Mouse (Mus musculus): Measurements from ENCODE around the gene Paip2b. TPM values are rescaled to one million over a fixed set of nuclear protein-coding genes. Genes with fewer than 3 reads are reported as not detected.
"Not testable (repeated sequence)": the region's sequence is repeated elsewhere in the genome, so short reads cannot be mapped to it uniquely, and the experiment has no call there.

Paip2b gene
- polyA plus RNA-seq, 1 experiment from 2014 or later = 26.1 TPM

DNA sequence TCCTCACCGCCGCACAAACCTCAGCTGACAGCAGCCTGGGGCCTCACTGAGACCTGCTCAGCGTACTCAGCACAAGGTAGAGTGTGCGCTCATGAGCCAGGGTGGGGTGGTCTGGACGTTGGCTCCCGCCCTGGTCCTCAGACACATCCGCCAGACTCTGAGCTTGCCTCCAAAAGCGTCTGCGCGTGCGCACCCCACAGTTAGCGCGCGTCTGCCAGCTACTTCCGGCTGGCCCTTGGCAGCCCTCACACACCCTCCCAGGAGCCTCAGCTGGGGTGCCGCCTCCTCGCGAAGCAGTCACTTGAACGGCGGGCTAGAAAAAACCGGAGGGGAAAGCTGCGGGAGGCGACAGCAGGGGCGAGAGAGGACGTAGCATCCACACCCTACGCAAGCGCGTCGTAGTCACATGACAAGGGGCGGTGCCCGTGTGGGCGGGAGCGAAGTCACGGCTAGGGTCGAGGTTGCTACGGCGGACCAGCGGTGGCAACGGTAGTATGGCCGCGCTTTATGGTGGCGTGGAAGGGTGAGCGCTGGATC lies 36.7 kb downstream of the Paip2b start, which contains the start of gene Nagk:
Gene Nagk, plus strand, starts transcription at position 223 of the 537 bp plus-strand sequence.
- peak within 1 kb of the TSS; percentile 95 for H3K27ac ChIP-seq (replicated peaks)
- peak; percentile 96 for ATAC-seq (ENCODE audit: low FRiP score, low read depth)
- H3K4me2 ChIP-seq = peak within 1 kb of the TSS; percentile 84
- no peaks in the 10 kb centered on the region for H3K27me3 ChIP-seq
- peaks cover 20% of the 10 kb centered on the region for H3K4me1 ChIP-seq (replicated peaks)
- H3K4me3 ChIP-seq = peak within 1 kb of the TSS; percentile 81
- WGBS = under 1% methylated on average over 43 of the region's 43 CpGs
- peak within 1 kb of the TSS; percentile 93 for H3K9ac ChIP-seq
- no peaks in the 10 kb centered on the region for H3K9me3 ChIP-seq
- H3K36me3 ChIP-seq = 0 out of 2 replicates have a peak, but pooled peaks cover 3% of the 10 kb centered on the region

DNA sequence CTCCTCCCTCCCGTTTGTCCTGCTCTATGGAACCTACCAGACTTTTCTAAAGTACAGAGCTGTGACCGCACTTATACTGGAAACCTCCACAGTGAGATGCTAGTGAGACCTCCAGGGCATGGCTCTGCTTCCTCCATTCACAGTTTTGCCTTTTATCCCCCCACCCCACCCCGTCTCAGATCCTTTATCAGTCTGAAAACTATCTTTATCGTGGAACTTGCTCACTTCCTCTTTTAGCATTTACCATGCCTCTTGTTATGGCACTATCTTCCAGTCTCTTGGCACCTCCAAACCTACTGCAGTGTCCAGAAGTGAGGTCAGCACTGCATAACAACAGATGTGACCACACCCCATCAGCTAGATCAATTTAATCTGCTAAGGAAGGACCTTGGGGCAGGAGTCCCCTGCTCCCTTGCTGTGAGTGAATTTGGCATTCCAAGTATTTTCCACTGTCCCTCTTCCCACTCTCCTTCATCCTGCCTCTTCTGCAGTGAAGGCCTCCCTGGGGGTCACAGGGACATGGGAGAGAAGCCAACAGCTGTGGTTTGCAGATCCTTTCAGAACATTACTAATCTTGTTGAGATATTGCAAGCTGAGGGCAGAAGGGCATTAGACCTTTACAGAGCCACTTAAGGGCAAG lies 40.2 kb downstream of the Paip2b start:
- no peaks in the 10 kb centered on the region for H3K9me3 ChIP-seq
- no peak for ATAC-seq (ENCODE audit: low FRiP score, low read depth)

DNA sequence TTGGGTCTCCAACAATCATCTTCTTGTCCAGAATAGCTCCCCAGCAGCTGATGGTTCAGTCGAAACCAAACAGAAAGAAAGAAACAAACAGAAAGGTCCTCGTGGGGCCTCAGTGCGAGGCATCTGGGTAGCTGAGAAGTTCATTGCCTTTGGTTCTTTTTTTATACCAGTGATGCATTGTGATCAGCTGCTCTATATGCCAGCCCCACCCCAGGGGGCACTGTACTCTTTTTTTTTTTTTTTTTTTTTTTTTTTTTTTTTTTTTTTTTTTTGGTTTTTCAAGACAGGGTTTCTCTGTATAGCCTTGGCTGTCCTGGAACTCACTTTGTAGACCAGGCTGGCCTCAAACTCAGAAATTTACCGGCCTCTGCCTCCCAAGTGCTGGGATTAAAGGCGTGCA lies 41.0 kb downstream of the Paip2b start:
- H3K4me2 ChIP-seq; H3K9me3 ChIP-seq; H3K4me3 ChIP-seq; H3K4me1 ChIP-seq (replicated peaks); H3K27ac ChIP-seq (replicated peaks); H3K27me3 ChIP-seq; H3K36me3 ChIP-seq; H3K9ac ChIP-seq; ATAC-seq (ENCODE audit: low FRiP score, low read depth): not testable (repeated sequence)
- WGBS = 80% methylated on average over 5 of the region's 5 CpGs

More for the DNA sequence above, 40.2 kb downstream of the Paip2b start:
- peaks cover 15% of the 10 kb centered on the region for H3K4me1 ChIP-seq (replicated peaks)
- 78% methylated on average over 4 of the region's 4 CpGs for WGBS
- H3K4me3 ChIP-seq = no peak overlapping the region
- H3K4me2 ChIP-seq = no peak overlapping the region
- H3K27me3 ChIP-seq = no peaks in the 10 kb centered on the region
- no peaks in the 10 kb centered on the region for H3K36me3 ChIP-seq
- H3K9ac ChIP-seq = no peak overlapping the region
- no peak overlapping the region for H3K27ac ChIP-seq (replicated peaks)

DNA sequence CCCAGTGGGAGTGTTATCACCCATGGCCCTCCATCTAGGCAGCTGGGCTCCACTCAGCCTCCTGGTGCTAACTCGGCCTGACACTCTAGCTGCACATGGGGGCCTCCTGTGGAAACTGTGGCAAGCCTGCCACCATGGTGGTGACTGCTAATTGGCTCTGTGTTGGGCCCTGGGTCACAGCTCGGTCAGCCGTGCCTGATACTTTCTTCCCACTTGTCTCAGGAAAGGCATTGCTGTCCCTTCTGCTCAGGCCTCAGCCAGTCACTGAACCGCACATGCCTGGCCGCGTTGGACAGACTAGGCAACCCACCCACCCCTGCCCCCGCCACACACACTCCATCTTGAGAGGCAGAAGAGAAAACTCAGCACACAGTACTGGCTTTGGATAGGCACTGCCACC lies 43.0 kb downstream of the Paip2b start:
- H3K9ac ChIP-seq = no peak overlapping the region

DNA sequence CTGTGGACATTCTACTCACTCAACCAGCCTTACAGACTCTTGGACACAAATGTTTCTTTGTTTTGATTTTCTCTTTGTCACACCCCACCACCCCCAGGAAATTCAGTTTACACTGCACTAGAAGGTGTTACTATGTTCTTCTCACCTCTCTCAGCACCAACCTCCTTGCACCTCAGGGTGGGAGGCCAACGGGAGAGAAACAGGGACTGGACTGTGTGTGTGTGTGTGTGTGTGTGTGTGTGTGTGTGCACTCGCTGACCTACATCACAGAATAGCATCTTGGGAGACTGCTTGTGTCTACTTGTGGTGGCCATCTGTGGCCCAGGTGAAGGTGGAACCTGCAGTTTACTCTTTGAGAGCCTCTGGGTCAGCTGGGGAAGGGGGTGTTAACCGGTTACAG lies 45.1 kb downstream of the Paip2b start:
- Histone ChIP-seq H3K4me1 (replicated peaks) (no peaks in the 10 kb centered on the region), H3K27me3 (no peaks in the 10 kb centered on the region), H3K9me3 (no peaks in the 10 kb centered on the region), H3K4me3 (no peak overlapping the region), H3K9ac (no peak overlapping the region), H3K36me3 (no peaks in the 10 kb centered on the region), H3K27ac (replicated peaks) (no peak overlapping the region), H3K4me2 (no peak overlapping the region)
- ATAC-seq (ENCODE audit: low FRiP score, low read depth) = no peak
- WGBS = 87% methylated on average over 3 of the region's 3 CpGs

More for the DNA sequence above, 43.0 kb downstream of the Paip2b start:
- no peaks in the 10 kb centered on the region for H3K9me3 ChIP-seq
- no peaks in the 10 kb centered on the region for H3K36me3 ChIP-seq
- no peaks in the 10 kb centered on the region for H3K27me3 ChIP-seq
- no peaks in the 10 kb centered on the region for H3K4me1 ChIP-seq (replicated peaks)
- H3K27ac ChIP-seq (replicated peaks) = no peak overlapping the region
- H3K4me3 ChIP-seq = no peak overlapping the region
- no peak for ATAC-seq (ENCODE audit: low FRiP score, low read depth)
- no peak overlapping the region for H3K4me2 ChIP-seq
- 31% methylated on average over 7 of the region's 7 CpGs for WGBS

DNA sequence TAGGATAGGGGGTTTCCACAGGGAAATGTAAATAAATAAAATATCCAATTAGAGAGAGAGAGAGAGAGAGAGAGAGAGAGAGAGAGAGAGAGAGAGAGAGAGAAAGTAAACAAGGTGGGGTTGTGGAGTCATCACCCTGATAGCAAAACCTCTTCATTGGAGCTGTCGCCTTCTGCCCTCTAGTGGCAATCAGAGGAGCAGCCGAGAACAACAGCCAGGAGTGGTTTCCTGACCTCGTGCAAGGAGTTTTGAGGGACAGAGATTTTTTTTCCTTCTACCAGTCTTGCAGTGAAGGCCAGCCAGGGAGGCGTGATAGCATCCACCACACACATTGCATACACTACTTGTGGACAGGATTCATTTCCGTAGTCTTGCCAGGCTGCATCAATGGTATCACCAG lies 52.5 kb downstream of the Paip2b start:
- H3K4me1 ChIP-seq (replicated peaks) = peaks cover 20% of the 10 kb centered on the region
- WGBS = 11% methylated on average over 5 of the region's 5 CpGs
- no peak for ATAC-seq (ENCODE audit: low FRiP score, low read depth)
- no peaks in the 10 kb centered on the region for H3K27me3 ChIP-seq
- no peak overlapping the region for H3K27ac ChIP-seq (replicated peaks)
- no peaks in the 10 kb centered on the region for H3K36me3 ChIP-seq
- no peak overlapping the region for H3K9ac ChIP-seq
- no peaks in the 10 kb centered on the region for H3K9me3 ChIP-seq
- no peak overlapping the region for H3K4me3 ChIP-seq
- no peak overlapping the region for H3K4me2 ChIP-seq

DNA sequence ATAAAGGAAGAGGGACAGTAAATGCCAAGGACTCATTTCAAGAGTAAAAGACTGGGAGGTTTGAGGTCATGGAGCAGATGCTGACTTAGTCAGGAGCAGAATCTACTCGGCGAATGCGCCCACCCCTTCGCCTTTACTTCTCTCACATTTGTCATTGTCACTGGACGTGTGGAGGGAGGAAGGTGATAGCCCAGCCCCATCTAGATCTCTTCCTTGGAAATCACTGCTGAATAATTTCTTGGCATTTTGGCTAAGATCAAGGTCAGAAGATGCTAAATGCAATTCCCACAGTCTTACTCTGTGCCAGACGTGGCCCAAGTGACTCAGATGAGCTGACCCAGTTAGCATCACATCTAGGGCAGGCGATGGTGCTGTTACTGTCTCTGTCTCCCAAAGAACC lies 53.2 kb downstream of the Paip2b start:
- ATAC-seq (ENCODE audit: low FRiP score, low read depth) = no peak
- 74% methylated on average over 7 of the region's 7 CpGs for WGBS
- Histone ChIP-seq H3K27me3 (no peaks in the 10 kb centered on the region), H3K4me3 (no peak overlapping the region), H3K4me1 (replicated peaks) (peaks cover 27% of the 10 kb centered on the region), H3K9ac (no peak overlapping the region), H3K36me3 (no peaks in the 10 kb centered on the region), H3K4me2 (no peak overlapping the region), H3K9me3 (no peaks in the 10 kb centered on the region), H3K27ac (replicated peaks) (no peak overlapping the region)

DNA sequence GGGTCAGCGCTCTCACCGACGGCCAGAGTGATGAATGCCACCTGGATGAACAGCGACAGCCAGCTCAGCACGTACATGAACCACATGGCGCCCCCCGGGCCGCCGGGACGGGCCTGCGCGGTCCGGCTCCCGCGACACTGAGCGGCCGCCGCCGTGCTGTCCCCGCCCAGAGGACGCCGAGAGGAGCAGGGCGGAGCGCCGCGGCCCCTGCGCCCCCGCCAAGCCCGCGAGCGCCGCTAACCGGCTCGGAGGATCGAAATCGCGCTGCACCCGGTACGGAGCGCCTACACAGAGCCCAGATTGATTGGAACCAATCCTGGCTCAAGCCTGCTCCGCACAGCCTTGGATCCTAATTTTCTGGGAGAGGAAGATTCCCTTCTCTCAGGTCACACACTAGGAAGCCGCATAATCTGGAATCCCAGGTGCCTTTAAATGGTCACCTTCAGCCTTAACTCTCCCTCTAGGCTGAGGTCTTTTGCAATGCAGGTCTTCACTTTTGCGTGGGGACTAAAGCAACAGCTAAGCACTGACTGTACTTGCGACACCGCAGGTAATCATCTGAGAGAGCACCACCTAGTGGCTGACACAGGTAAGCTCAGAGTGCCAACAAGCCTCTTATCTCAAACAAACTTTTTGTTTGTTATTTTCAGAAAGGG lies 55.8 kb downstream of the Paip2b start, which contains the start of gene Tex261:
Gene Tex261, minus strand, starts transcription at position 176 of the 656 bp plus-strand sequence.
- Histone ChIP-seq H3K27me3 (no peaks in the 10 kb centered on the region), H3K4me2 (peak within 1 kb of the TSS; percentile 81), H3K36me3 (no peaks in the 10 kb centered on the region; the same call in none of the 2 replicates), H3K4me1 (replicated peaks) (peaks cover 33% of the 10 kb centered on the region), H3K9me3 (no peaks in the 10 kb centered on the region), H3K27ac (replicated peaks) (peak within 1 kb of the TSS; percentile 83), H3K9ac (peak within 1 kb of the TSS; percentile 81), H3K4me3 (peak within 1 kb of the TSS; percentile 76)
- WGBS = under 1% methylated on average over 45 of the region's 45 CpGs
- peak; percentile 96 for ATAC-seq (ENCODE audit: low FRiP score, low read depth)

DNA sequence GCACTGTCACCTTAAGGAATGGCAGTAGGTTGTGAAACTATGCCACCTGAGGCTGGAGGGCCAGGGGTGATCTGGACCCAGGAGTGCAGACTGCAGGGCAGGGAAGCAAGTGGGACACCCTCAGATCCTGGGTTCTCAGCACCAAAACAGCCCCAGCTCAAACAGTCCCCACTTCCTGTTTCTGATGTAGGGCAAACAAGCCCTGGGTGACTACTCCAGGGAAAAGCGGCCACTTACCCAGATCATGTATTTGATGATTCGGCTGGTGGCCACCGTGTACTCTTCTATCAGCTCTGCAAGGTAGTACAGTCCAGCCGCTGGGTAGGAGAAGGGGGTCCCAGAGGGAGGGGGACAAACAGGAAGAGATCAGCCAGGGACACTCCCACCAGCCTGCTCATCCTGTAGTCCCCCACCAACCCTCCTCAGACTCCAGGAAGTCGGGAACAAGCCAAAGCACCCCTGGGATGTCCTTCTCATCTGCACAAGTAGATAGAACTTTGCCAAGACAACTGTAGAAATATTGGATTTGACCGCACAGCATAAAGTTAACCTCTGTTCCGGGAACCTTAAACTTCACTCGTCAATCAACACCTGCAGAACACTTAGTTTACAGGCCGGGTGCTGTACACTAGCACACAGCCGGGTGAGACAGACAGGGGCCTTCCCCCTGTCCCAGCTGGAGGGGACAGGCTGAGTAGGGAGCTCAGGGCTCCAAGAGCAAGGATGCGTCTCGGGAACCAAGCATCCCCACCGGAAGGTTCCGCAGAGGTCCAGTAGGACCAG lies 56.6 kb downstream of the Paip2b start:
- Histone ChIP-seq H3K27me3 (no peaks in the 10 kb centered on the region), H3K4me2 (peak overlapping the region; percentile 81), H3K4me3 (peak overlapping the region; percentile 76), H3K36me3 (peaks cover 2% of the 10 kb centered on the region), H3K9ac (peak overlapping the region; percentile 81), H3K4me1 (replicated peaks) (peaks cover 33% of the 10 kb centered on the region), H3K9me3 (no peaks in the 10 kb centered on the region), H3K27ac (replicated peaks) (peak overlapping the region; percentile 83)
- peak; percentile 49 for ATAC-seq (ENCODE audit: low FRiP score, low read depth)
- WGBS = 4% methylated on average over 14 of the region's 14 CpGs

DNA sequence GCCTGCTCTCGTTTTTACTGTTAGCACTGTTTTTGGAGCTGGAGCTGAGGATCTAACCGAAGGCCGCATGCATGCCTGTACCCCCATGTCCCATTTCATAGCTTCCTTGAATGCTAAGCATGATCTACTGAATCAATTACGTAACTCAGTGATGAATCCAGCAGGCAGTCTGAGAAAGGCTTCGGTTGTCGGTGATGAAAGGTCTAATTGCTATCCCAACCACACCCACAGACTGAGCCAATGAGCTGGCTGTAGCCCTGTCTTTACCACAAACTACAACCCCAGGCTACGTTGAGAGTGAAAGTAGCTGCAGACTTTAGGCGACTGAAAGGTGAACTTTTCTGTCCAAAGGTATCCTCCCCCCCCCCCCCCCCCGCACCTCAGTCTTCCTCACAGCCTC lies 57.4 kb downstream of the Paip2b start:
- peak overlapping the region; percentile 81 for H3K4me2 ChIP-seq
- peaks cover 33% of the 10 kb centered on the region for H3K4me1 ChIP-seq (replicated peaks)
- no peak for ATAC-seq (ENCODE audit: low FRiP score, low read depth)
- WGBS = 67% methylated on average over 9 of the region's 9 CpGs
- H3K9ac ChIP-seq = peak overlapping the region; percentile 81; the same call in 1 of the 2 replicates
- no peaks in the 10 kb centered on the region for H3K27me3 ChIP-seq
- no peaks in the 10 kb centered on the region for H3K9me3 ChIP-seq
- H3K4me3 ChIP-seq = peak overlapping the region; percentile 76; the same call in 1 of the 2 replicates
- H3K36me3 ChIP-seq = peaks cover 9% of the 10 kb centered on the region
- no peak overlapping the region for H3K27ac ChIP-seq (replicated peaks)

DNA sequence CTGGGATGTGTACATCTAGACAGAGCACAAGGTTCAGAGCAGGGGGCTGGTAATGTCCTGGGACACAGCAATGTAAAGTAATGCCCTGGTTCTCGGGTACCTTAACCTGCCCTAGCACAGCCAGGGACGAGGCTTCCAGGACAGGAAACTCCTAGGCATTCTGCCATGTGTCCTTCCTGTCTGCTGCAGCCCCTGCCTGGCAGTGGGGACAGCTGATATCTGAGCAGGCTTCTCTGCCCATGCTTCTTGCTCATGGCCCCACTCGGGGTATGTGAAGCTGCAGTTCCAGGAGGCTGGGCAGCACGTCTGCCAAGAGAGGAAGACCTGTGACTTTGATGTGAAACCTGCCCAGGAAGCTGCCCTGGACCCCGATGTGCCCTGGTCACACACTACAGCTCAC lies 63.1 kb downstream of the Paip2b start:
- 86% methylated on average over 5 of the region's 5 CpGs for WGBS
- H3K27ac ChIP-seq (replicated peaks) = no peak overlapping the region
- H3K4me3 ChIP-seq = no peak overlapping the region
- H3K36me3 ChIP-seq = peaks cover 9% of the 10 kb centered on the region
- H3K4me2 ChIP-seq = no peak overlapping the region
- no peaks in the 10 kb centered on the region for H3K9me3 ChIP-seq
- no peak overlapping the region for H3K9ac ChIP-seq
- peaks cover 15% of the 10 kb centered on the region for H3K27me3 ChIP-seq
- peaks cover 8% of the 10 kb centered on the region for H3K4me1 ChIP-seq (replicated peaks)
- no peak for ATAC-seq (ENCODE audit: low FRiP score, low read depth)
